Comparison of ENCODE assay signal across 27 mouse cellular contexts in the genomic region with DNA sequence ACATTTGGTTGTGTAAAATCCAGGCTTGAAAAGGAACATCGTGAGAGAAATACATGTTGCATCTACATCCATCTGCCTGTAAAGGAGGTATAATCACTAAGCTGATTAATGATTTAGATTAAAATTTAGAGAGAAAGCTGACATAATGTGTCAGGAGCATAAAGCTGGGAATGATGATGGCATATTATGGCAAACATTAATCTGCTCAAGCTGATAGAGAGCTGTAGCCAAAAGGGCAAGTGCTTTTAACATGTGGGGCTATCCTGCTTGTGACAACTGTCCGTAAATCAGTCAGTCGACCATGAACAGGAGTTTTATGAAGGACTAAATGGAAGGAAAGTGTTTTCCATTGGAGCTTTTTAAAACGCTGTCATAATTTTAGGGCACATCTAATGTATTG.
"Had no signal": no experiment of that assay in that cellular context is flagged by ENCODE, and none has a peak within 500 bp of the region (broad histone marks: within the 10 kb centered on the region; RNA-seq: fewer than 3 reads in every experiment).

No protein-coding gene starts in this region.

- H3K9ac ChIP-seq: heart, embryonic 13.5 days; heart, embryonic 15.5 days; hindbrain, embryonic 13.5 days; hindbrain, embryonic 15.5 days; kidney, embryonic 15.5 days; limb, embryonic 12.5 days; liver, embryonic 13.5 days had no signal

- H3K9me3 ChIP-seq: heart, embryonic 13.5 days; heart, embryonic 15.5 days; hindbrain, embryonic 13.5 days; hindbrain, embryonic 15.5 days; kidney, embryonic 15.5 days; limb, embryonic 10.5 days; limb, embryonic 12.5 days; liver, embryonic 13.5 days had no signal

- ATAC-seq: hindbrain, postnatal 0 days; intestine, embryonic 16.5 days had no signal

- H3K4me3 ChIP-seq: heart, adult 2 months; heart, embryonic 13.5 days; heart, embryonic 15.5 days; hindbrain, embryonic 13.5 days; hindbrain, embryonic 15.5 days; kidney, embryonic 15.5 days; left cerebral cortex, adult 2 months; limb, embryonic 10.5 days; limb, embryonic 12.5 days; liver, embryonic 13.5 days had no signal

- H3K27ac ChIP-seq: heart, adult 2 months; heart, embryonic 13.5 days; heart, embryonic 15.5 days; hindbrain, embryonic 13.5 days; hindbrain, embryonic 15.5 days; hindbrain, postnatal 0 days; kidney, embryonic 15.5 days; kidney, postnatal 0 days; left cerebral cortex, adult 2 months; limb, embryonic 10.5 days; limb, embryonic 12.5 days; liver, embryonic 13.5 days had no signal

- H3K27me3 ChIP-seq: heart, embryonic 13.5 days; heart, embryonic 15.5 days; hindbrain, embryonic 13.5 days; hindbrain, embryonic 15.5 days; kidney, embryonic 15.5 days; limb, embryonic 12.5 days; liver, embryonic 13.5 days had no signal

- H3K36me3 ChIP-seq: heart, embryonic 13.5 days; heart, embryonic 15.5 days; hindbrain, embryonic 13.5 days; hindbrain, embryonic 15.5 days; kidney, embryonic 15.5 days; limb, embryonic 10.5 days; limb, embryonic 12.5 days; liver, embryonic 13.5 days had no signal

- H3K4me1 ChIP-seq: heart, embryonic 13.5 days; heart, embryonic 15.5 days; hindbrain, embryonic 13.5 days; hindbrain, embryonic 15.5 days; kidney, embryonic 15.5 days; limb, embryonic 10.5 days; limb, embryonic 12.5 days; liver, embryonic 13.5 days had no signal

- H3K4me2 ChIP-seq: heart, embryonic 11.5 days; heart, embryonic 13.5 days; heart, embryonic 15.5 days; hindbrain, embryonic 13.5 days; hindbrain, embryonic 15.5 days; kidney, embryonic 15.5 days; limb, embryonic 12.5 days; liver, embryonic 11.5 days; liver, embryonic 13.5 days had no signal

- DNase-seq: gastrocnemius, postnatal 14 days; gastrocnemius, postnatal 36 days; heart, adult 11 months; heart, adult 2 months; heart, postnatal 14 days; heart, postnatal 36 days; kidney, adult 11 months; kidney, adult 2 months; kidney, adult 9 months; kidney, postnatal 14 days; kidney, postnatal 36 days; layer of hippocampus, adult 9-11 months; liver; liver, embryonic 13.5 days had no signal
